11 mouse cellular contexts compared by ENCODE assay signal in genomic region chr4:35157815-35158214, GRCm38 (mm10). TPM values are rescaled to one million over a fixed set of nuclear protein-coding genes. Genes with fewer than 3 reads are reported as not detected.
DNase-seq lines count a peak whose midpoint lies in the region; ATAC-seq and TF ChIP-seq lines count a peak whose summit lies in the region.
"Had no signal": no experiment of that assay in that cellular context is flagged by ENCODE, and none has a peak within 500 bp of the region (broad histone marks: within the 10 kb centered on the region; RNA-seq: fewer than 3 reads in every experiment).

No protein-coding gene starts in this region.

- H3K4me1 ChIP-seq in liver, adult 2 months (ENCODE audit: control insufficient read depth, insufficient read depth, low read length) = peaks cover 5% of the 10 kb centered on the region; the same call in 1 of the 2 replicates

- peaks cover 9% of the 10 kb centered on the region; the same call in 1 of the 2 replicates for H3K79me2 ChIP-seq in liver, adult 2 months (ENCODE audit: control insufficient read depth, insufficient read depth, low read length)

- no peak for TF ChIP-seq CTCF in liver, adult 2 months (IDR thresholded peaks at IDR 0.05; ENCODE audit: low read depth, low read length)

- 0 out of 2 replicates have a peak overlapping the region, but pooled peaks have one; percentile 19 for H3K9ac ChIP-seq in liver, adult 2 months (ENCODE audit: low read depth, low read length)

- no peaks in the 10 kb centered on the region for H3K27me3 ChIP-seq in liver, adult 2 months (ENCODE audit: control insufficient read depth, insufficient read depth, low read length)

- WGBS in liver, adult 2 months = 60% methylated on average over 11 of the region's 11 CpGs

- TF ChIP-seq POLR2A in liver, adult 2 months (IDR thresholded peaks at IDR 0.05; ENCODE audit: extremely low read depth, insufficient read depth, low read length) = no peak

- no peak for ATAC-seq in CD4-positive, CD25-positive, alpha-beta regulatory T cell, adult 4 months
- ATAC-seq in granulocyte monocyte progenitor cell, adult 5-6 weeks (replicated peaks; ENCODE audit: poor library complexity, severe bottlenecking) = peak; percentile 65
- 0 out of 2 replicates have a peak, but pooled peaks have one; percentile 19 for ATAC-seq in monocyte, adult 5-6 weeks (replicated peaks; ENCODE audit: insufficient number of reproducible peaks, low FRiP score, low TSS enrichment, poor library complexity, severe bottlenecking)

- H3K27ac ChIP-seq in liver, adult 2 months (replicated peaks; ENCODE audit: insufficient read depth, low read depth, low read length) = no peak overlapping the region

- peak; percentile 5 for DNase-seq in CD4-positive, CD25-positive, alpha-beta regulatory T cell, adult 2 months (ENCODE audit: low read depth, low spot score)
- DNase-seq in liver, adult 2 months (ENCODE audit: extremely low read depth, low read depth, low spot score) = no peak
- DNase-seq in liver = no peak
- DNase-seq in kidney, postnatal 14 days = no peak
- DNase-seq in ovary, postnatal 36 days (ENCODE audit: low spot score) = no peak

- no peaks in the 10 kb centered on the region for H3K36me3 ChIP-seq in liver, adult 2 months (ENCODE audit: control insufficient read depth, insufficient read depth, low read length)
- H3K36me3 ChIP-seq: G1E; heart, embryonic 15.5 days had no signal

- H3K4me3 ChIP-seq in liver, adult 2 months (ENCODE audit: insufficient read depth, low read depth, low read length) = no peak overlapping the region

RNA-seq across cellular contexts. Expression of gene Mob3b, which starts 0.5 kb away (rescaled TPM):
- 1 to 10 TPM; 5.8 to 6.5 TPM for polyA plus RNA-seq in CD4-positive, CD25-positive, alpha-beta regulatory T cell, adult 4 months (2017; shearing (Covaris generic))
- total RNA-seq in liver, adult 2 months (2014; rRNA removed) = 18.3 and 23.6 TPM in 2 replicates
- 13.4 and 16.5 TPM in 2 replicates for polyA plus RNA-seq in liver, adult 2 months (2012; rRNA removed)
- 1.4 and 7.8 TPM in 2 replicates for total RNA-seq in granulocyte monocyte progenitor cell, adult 5-6 weeks (2014; fragmentation: Nextera tagmentation)
- total RNA-seq in granulocyte monocyte progenitor cell, adult 5-6 weeks (2017) = 0.77 and 2.2 TPM in 2 replicates
- 9.4 to 22.8 TPM (median 14.8 TPM) in 3 replicates for total RNA-seq in monocyte, adult 5-6 weeks (2017)
- polyA plus RNA-seq: G1E had no signal

RNA-seq across cellular contexts. Expression of gene Ifnk, which starts 6.0 kb away (rescaled TPM):
- under 1 TPM in 1 of 2 experiments, not detected in 1; 0.69 TPM for polyA plus RNA-seq in CD4-positive, CD25-positive, alpha-beta regulatory T cell, adult 4 months (2017; shearing (Covaris generic))
- total RNA-seq in liver, adult 2 months (2014; rRNA removed) = not detected in 2 replicates
- not detected in 2 replicates for polyA plus RNA-seq in liver, adult 2 months (2012; rRNA removed)
- not detected in 2 replicates for total RNA-seq in granulocyte monocyte progenitor cell, adult 5-6 weeks (2014; fragmentation: Nextera tagmentation)
- not detected in 2 replicates for total RNA-seq in granulocyte monocyte progenitor cell, adult 5-6 weeks (2017)
- 2.0 TPM in 1 of 3 replicates, not detected in the others for total RNA-seq in monocyte, adult 5-6 weeks (2017)
- total RNA-seq: G1E; gastrocnemius, adult 2 months had no signal
- polyA plus RNA-seq: G1E; heart, embryonic 15.5 days had no signal
